Mouse (Mus musculus): Measurements from ENCODE around the gene A230050P20Rik. TPM values are rescaled to one million over a fixed set of nuclear protein-coding genes. Genes with fewer than 3 reads are reported as not detected.

Gene A230050P20Rik
- polyA plus RNA-seq, 1 experiment = 37.9 TPM

GRCm38 (mm10) chr9:20837184-20837947 is 31.1 kb upstream of the A230050P20Rik start:
- TF ChIP-seq CTCF (IDR thresholded peaks at IDR 0.05; ENCODE audit: extremely low read depth, insufficient read length, insufficient replicate concordance, low read depth, low read length) (no peak), POLR2A (IDR thresholded peaks at IDR 0.05; ENCODE audit: low read depth, low read length) (no peak)
- no peaks in the 10 kb centered on the region for H3K27me3 ChIP-seq (ENCODE audit: control insufficient read depth, insufficient read depth, low read length)
- WGBS = 66% methylated on average over 9 of the region's 9 CpGs

DNA sequence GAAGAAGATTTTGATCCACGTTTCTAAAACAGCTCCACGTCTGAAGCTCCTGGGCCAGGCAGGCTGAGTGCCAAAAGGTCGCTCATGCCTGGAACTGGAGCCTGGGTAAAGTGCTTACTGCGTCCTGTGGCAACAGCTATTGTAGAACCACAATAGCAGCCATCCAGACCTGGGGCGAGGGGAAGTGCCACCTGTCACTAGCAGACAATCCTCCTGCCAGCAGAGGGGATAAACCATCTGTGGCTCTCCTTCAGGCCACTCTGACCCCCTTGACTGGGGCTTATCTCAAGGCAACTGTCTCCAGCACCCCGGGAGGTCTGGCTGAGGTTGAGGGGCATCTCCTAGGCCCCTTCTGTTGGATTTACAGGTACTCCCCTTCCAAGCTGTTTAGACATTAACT is 29.5 kb upstream of the A230050P20Rik start:
- WGBS = 40% methylated on average over 6 of the region's 6 CpGs
- no peak overlapping the region for H3K27ac ChIP-seq (ENCODE audit: insufficient read depth, low read depth, low read length)
- H3K4me1 ChIP-seq (ENCODE audit: control insufficient read depth, insufficient read depth, insufficient read length, low read length) = no peaks in the 10 kb centered on the region
- TF ChIP-seq POLR2A (IDR thresholded peaks at IDR 0.05; ENCODE audit: low read depth, low read length) (no peak), CTCF (IDR thresholded peaks at IDR 0.05; ENCODE audit: extremely low read depth, insufficient read length, insufficient replicate concordance, low read depth, low read length) (no peak)
- no peaks in the 10 kb centered on the region for H3K27me3 ChIP-seq (ENCODE audit: control insufficient read depth, insufficient read depth, low read length)
- H3K36me3 ChIP-seq (ENCODE audit: control insufficient read depth, insufficient read depth, low read length) = no peaks in the 10 kb centered on the region
- H3K4me3 ChIP-seq (ENCODE audit: low read depth, low read length) = no peak overlapping the region

More at GRCm38 (mm10) chr9:20837184-20837947, 31.1 kb upstream of the A230050P20Rik start:
- Histone ChIP-seq H3K27ac (ENCODE audit: insufficient read depth, low read depth, low read length) (no peak overlapping the region), H3K4me1 (ENCODE audit: control insufficient read depth, insufficient read depth, insufficient read length, low read length) (no peaks in the 10 kb centered on the region), H3K4me3 (ENCODE audit: low read depth, low read length) (no peak overlapping the region), H3K36me3 (ENCODE audit: control insufficient read depth, insufficient read depth, low read length) (no peaks in the 10 kb centered on the region)

GRCm38 (mm10) chr9:20842211-20842610 is 26.2 kb upstream of the A230050P20Rik start:
- H3K36me3 ChIP-seq (ENCODE audit: control insufficient read depth, insufficient read depth, low read length) = no peaks in the 10 kb centered on the region
- no peak overlapping the region for H3K27ac ChIP-seq (ENCODE audit: insufficient read depth, low read depth, low read length)
- no peaks in the 10 kb centered on the region for H3K4me1 ChIP-seq (ENCODE audit: control insufficient read depth, insufficient read depth, insufficient read length, low read length)
- no peaks in the 10 kb centered on the region for H3K27me3 ChIP-seq (ENCODE audit: control insufficient read depth, insufficient read depth, low read length)
- whole genome bisulfite sequencing = 27% methylated on average over 4 of the region's 4 CpGs
- no peak for TF ChIP-seq POLR2A (IDR thresholded peaks at IDR 0.05; ENCODE audit: low read depth, low read length)
- no peak for TF ChIP-seq CTCF (IDR thresholded peaks at IDR 0.05; ENCODE audit: extremely low read depth, insufficient read length, insufficient replicate concordance, low read depth, low read length)
- H3K4me3 ChIP-seq (ENCODE audit: low read depth, low read length) = no peak overlapping the region

DNA sequence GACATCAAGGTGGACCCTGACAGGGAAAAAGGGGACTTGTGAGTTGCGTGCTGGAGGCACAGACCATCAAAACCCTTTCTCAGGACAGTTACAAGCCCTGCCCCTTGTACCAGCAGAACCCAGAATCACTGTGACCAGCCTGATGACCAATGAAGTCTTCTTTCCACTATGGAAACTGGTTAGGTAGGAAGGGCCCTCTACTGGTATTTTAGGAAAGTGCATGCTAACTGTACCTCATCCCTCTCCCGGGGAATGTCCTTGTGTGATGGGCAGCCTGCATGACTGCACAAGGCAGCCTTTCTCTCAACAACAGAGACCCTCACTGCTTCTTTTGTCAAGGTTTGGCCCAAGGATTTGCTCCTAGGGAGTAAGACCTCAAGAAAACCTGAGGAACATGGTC is 25.8 kb upstream of the A230050P20Rik start:
- TF ChIP-seq POLR2A (IDR thresholded peaks at IDR 0.05; ENCODE audit: low read depth, low read length) (no peak), CTCF (IDR thresholded peaks at IDR 0.05; ENCODE audit: extremely low read depth, insufficient read length, insufficient replicate concordance, low read depth, low read length) (peak; percentile 35; the same call in 1 of the 2 replicates)

DNA sequence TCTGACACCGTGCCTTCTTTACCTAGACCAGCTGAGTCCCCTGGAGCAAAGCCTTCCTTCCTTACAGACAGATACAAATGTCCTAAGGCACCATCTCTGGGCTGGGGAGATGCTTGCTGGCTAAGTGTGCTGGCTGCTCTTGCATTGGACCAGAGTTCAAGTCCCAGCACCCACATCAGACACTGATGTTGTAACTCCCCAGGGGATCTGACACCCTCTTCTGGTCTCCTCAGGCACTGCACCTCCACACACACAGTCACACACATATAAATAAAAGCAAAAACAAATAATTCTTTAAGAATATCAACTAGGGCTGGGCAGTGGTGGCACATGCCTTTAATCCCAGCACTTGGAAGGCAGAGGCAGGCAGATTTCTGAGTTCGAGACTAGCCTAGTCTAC is 18.3 kb upstream of the A230050P20Rik start:
- WGBS = 83% methylated on average over 2 of the region's 2 CpGs
- Histone ChIP-seq H3K27me3 (ENCODE audit: control insufficient read depth, insufficient read depth, low read length) (no peaks in the 10 kb centered on the region), H3K36me3 (ENCODE audit: control insufficient read depth, insufficient read depth, low read length) (no peaks in the 10 kb centered on the region), H3K4me1 (ENCODE audit: control insufficient read depth, insufficient read depth, insufficient read length, low read length) (no peaks in the 10 kb centered on the region), H3K27ac (ENCODE audit: insufficient read depth, low read depth, low read length) (no peak overlapping the region), H3K4me3 (ENCODE audit: low read depth, low read length) (no peak overlapping the region)
- no peak for TF ChIP-seq CTCF (IDR thresholded peaks at IDR 0.05; ENCODE audit: extremely low read depth, insufficient read length, insufficient replicate concordance, low read depth, low read length)
- no peak for TF ChIP-seq POLR2A (IDR thresholded peaks at IDR 0.05; ENCODE audit: low read depth, low read length)

More for the DNA sequence above, 25.8 kb upstream of the A230050P20Rik start:
- Histone ChIP-seq H3K4me1 (ENCODE audit: control insufficient read depth, insufficient read depth, insufficient read length, low read length) (no peaks in the 10 kb centered on the region), H3K27ac (ENCODE audit: insufficient read depth, low read depth, low read length) (no peak overlapping the region), H3K36me3 (ENCODE audit: control insufficient read depth, insufficient read depth, low read length) (no peaks in the 10 kb centered on the region), H3K4me3 (ENCODE audit: low read depth, low read length) (no peak overlapping the region), H3K27me3 (ENCODE audit: control insufficient read depth, insufficient read depth, low read length) (no peaks in the 10 kb centered on the region)
- WGBS = 29% methylated on average over 2 of the region's 2 CpGs

- TF ChIP-seq POLR2A (IDR thresholded peaks at IDR 0.05; ENCODE audit: low read depth, low read length) = no peak
- no peak for TF ChIP-seq CTCF (IDR thresholded peaks at IDR 0.05; ENCODE audit: extremely low read depth, insufficient read length, insufficient replicate concordance, low read depth, low read length)
- Histone ChIP-seq H3K4me1 (ENCODE audit: control insufficient read depth, insufficient read depth, insufficient read length, low read length) (no peaks in the 10 kb centered on the region), H3K27me3 (ENCODE audit: control insufficient read depth, insufficient read depth, low read length) (no peaks in the 10 kb centered on the region), H3K4me3 (ENCODE audit: low read depth, low read length) (no peak overlapping the region), H3K27ac (ENCODE audit: insufficient read depth, low read depth, low read length) (no peak overlapping the region), H3K36me3 (ENCODE audit: control insufficient read depth, insufficient read depth, low read length) (no peaks in the 10 kb centered on the region)
- 6% methylated on average over 6 of the region's 6 CpGs for WGBS
These were observed 11.3 kb upstream of the A230050P20Rik start for GRCm38 (mm10) chr9:20857131-20857530.

- Histone ChIP-seq H3K4me1 (ENCODE audit: control insufficient read depth, insufficient read depth, insufficient read length, low read length) (no peaks in the 10 kb centered on the region), H3K27me3 (ENCODE audit: control insufficient read depth, insufficient read depth, low read length) (no peaks in the 10 kb centered on the region), H3K36me3 (ENCODE audit: control insufficient read depth, insufficient read depth, low read length) (no peaks in the 10 kb centered on the region), H3K27ac (ENCODE audit: insufficient read depth, low read depth, low read length) (no peak overlapping the region), H3K4me3 (ENCODE audit: low read depth, low read length) (no peak overlapping the region)
- no peak for TF ChIP-seq CTCF (IDR thresholded peaks at IDR 0.05; ENCODE audit: extremely low read depth, insufficient read length, insufficient replicate concordance, low read depth, low read length)
- no peak for TF ChIP-seq POLR2A (IDR thresholded peaks at IDR 0.05; ENCODE audit: low read depth, low read length)
- 45% methylated on average over 6 of the region's 6 CpGs for WGBS
These were observed 8.5 kb upstream of the A230050P20Rik start for GRCm38 (mm10) chr9:20859926-20860325.
